In genomic region chr11:61162776-61163175, GRCm38 (mm10) we compare ENCODE assay signal across 18 mouse cellular contexts. TPM values are rescaled to one million over a fixed set of nuclear protein-coding genes. Genes with fewer than 3 reads are reported as not detected.
"Had no signal": no experiment of that assay in that cellular context is flagged by ENCODE, and none has a peak within 500 bp of the region (broad histone marks: within the 10 kb centered on the region; RNA-seq: fewer than 3 reads in every experiment).

No protein-coding gene starts in this region.

- H3K9ac ChIP-seq: neural tube, embryonic 13.5 days; neural tube, embryonic 15.5 days; stomach, embryonic 15.5 days had no signal

- H3K27me3 ChIP-seq: neural tube, embryonic 13.5 days; neural tube, embryonic 15.5 days; stomach, embryonic 15.5 days had no signal

- DNase-seq: retina, postnatal 1 day; right cerebral cortex, adult 18-20 months; right cerebral cortex, postnatal 14 days; right cerebral cortex, postnatal 25 days; right cerebral cortex, postnatal 4 days; spleen, adult 18-20 months; thymus, adult 18-20 months; thymus, adult 2 months; thymus, postnatal 14 days; thymus, postnatal 25 days; thymus, postnatal 36 days; thymus, postnatal 4 days had no signal

- H3K4me3 ChIP-seq: neural tube, embryonic 13.5 days; neural tube, embryonic 15.5 days; stomach, embryonic 15.5 days had no signal

- H3K9me3 ChIP-seq: neural tube, embryonic 13.5 days; neural tube, embryonic 15.5 days; stomach, embryonic 15.5 days had no signal

- H3K27ac ChIP-seq: neural tube, embryonic 13.5 days; neural tube, embryonic 15.5 days; stomach, embryonic 15.5 days; stomach, postnatal 0 days had no signal

- H3K4me1 ChIP-seq: stomach, embryonic 15.5 days had no signal

RNA-seq across cellular contexts. Expression of gene Aldh3a1, which starts 44.6 kb away (rescaled TPM):
- polyA plus RNA-seq: neural tube, embryonic 13.5 days; neural tube, embryonic 14.5 days; stomach, embryonic 14.5 days had no signal
